Mouse (Mus musculus): ENCODE measurements at regions not wholly inside any gene's neighbourhood (a gene's known extent, or its start where the extent isn't known, plus 50 kb on each side); places are given as distances from the start of the nearest gene placed in this dataset.

DNA sequence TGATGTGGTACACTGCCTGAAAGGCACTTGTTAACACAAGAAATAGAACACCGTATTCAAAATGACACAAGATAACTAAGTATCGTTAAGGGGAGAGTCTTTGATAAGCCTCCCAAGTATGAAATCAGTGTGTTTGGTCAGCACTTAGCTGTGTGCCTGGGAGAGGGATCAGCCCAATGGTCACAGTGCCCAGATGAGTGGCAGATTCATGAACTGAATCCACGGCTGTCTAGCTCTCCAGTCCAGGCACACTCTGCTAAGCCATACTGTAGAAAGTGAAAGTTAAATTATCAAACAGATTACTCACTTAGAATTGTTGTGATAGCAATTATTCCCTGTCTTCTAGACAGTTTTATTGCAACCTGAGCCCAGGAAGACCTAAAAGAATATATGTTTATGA is 176.0 kb upstream of the Far2 start:
- H3K4me2 ChIP-seq (ENCODE audit: low read depth) = no peak overlapping the region
- no peaks in the 10 kb centered on the region for H3K27me3 ChIP-seq (ENCODE audit: control insufficient read depth, insufficient read depth, low read length)
- H3K4me1 ChIP-seq (replicated peaks; ENCODE audit: control insufficient read depth in 2 of 2, insufficient read depth in 2 of 2, low read length in 1 of 2) = no peaks in the 10 kb centered on the region
- no peak for DNase-seq (ENCODE audit: low read depth in 3 of 3, low spot score in 3 of 3)
- H3K9me3 ChIP-seq (ENCODE audit: control insufficient read depth, low read length) = no peaks in the 10 kb centered on the region
- WGBS (ENCODE audit: insufficient replicate concordance) = 64% methylated on average over 3 of the region's 3 CpGs
- no peaks in the 10 kb centered on the region for H3K36me3 ChIP-seq (replicated peaks; ENCODE audit: control insufficient read depth, insufficient read depth, low read depth)
- no peak overlapping the region for H3K9ac ChIP-seq (replicated peaks)
- no peak for ATAC-seq (ENCODE audit: insufficient read depth)
- TF ChIP-seq CTCF (IDR thresholded peaks at IDR 0.05; ENCODE audit: low read depth) = no peak
- TF ChIP-seq EP300 (IDR thresholded peaks at IDR 0.05; ENCODE audit: low read depth) = no peak
- no peak overlapping the region for H3K4me3 ChIP-seq (ENCODE audit: insufficient read depth in 1 of 2, low read depth in 2 of 2, low read length in 2 of 2)
- no peak overlapping the region for H3K27ac ChIP-seq

DNA sequence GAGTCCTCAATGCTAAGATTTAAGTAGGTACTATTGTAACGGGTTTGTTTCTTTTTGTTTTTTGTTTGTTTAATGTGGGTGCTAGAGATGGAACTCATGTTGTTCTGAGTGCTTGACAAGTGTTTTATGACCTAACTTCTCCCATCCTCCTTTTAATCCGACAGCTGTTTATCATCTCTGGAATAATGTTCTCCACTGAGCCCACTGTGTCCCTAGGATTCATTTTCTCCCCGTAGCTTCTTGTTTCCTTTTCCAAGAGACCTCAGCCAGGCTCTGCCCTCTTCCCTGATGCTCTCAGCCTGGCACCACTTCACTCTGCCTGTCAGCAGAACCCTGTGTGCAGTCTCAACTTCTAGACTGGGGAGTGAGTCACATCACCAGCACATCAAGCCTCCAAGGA is 173.9 kb upstream of the Far2 start:
- Histone ChIP-seq H3K4me3 (ENCODE audit: insufficient read depth in 1 of 2, low read depth in 2 of 2, low read length in 2 of 2) (no peak overlapping the region), H3K4me2 (ENCODE audit: low read depth) (no peak overlapping the region), H3K9ac (replicated peaks) (no peak overlapping the region), H3K36me3 (replicated peaks; ENCODE audit: control insufficient read depth, insufficient read depth, low read depth) (no peaks in the 10 kb centered on the region), H3K27me3 (ENCODE audit: control insufficient read depth, insufficient read depth, low read length) (no peaks in the 10 kb centered on the region), H3K9me3 (ENCODE audit: control insufficient read depth, low read length) (no peaks in the 10 kb centered on the region), H3K4me1 (replicated peaks; ENCODE audit: control insufficient read depth in 2 of 2, insufficient read depth in 2 of 2, low read length in 1 of 2) (no peaks in the 10 kb centered on the region), H3K27ac (no peak overlapping the region)
- no peak for DNase-seq (ENCODE audit: low read depth in 3 of 3, low spot score in 3 of 3)
- ATAC-seq (ENCODE audit: insufficient read depth) = no peak
- 46% methylated on average over 3 of the region's 3 CpGs for WGBS (ENCODE audit: insufficient replicate concordance)
- no peak for TF ChIP-seq EP300 (IDR thresholded peaks at IDR 0.05; ENCODE audit: low read depth)
- TF ChIP-seq CTCF (IDR thresholded peaks at IDR 0.05; ENCODE audit: low read depth) = no peak

- no peak overlapping the region for H3K27ac ChIP-seq
- H3K4me2 ChIP-seq (ENCODE audit: low read depth) = no peak overlapping the region
- 71% methylated on average over 3 of the region's 3 CpGs for WGBS (ENCODE audit: insufficient replicate concordance)
- DNase-seq (ENCODE audit: low read depth in 3 of 3, low spot score in 3 of 3) = no peak
- no peak for ATAC-seq (ENCODE audit: insufficient read depth)
- TF ChIP-seq CTCF (IDR thresholded peaks at IDR 0.05; ENCODE audit: low read depth) (no peak), EP300 (IDR thresholded peaks at IDR 0.05; ENCODE audit: low read depth) (no peak)
- H3K9ac ChIP-seq (replicated peaks) = no peak overlapping the region
- H3K9me3 ChIP-seq (ENCODE audit: control insufficient read depth, low read length) = no peaks in the 10 kb centered on the region
- no peak overlapping the region for H3K4me3 ChIP-seq (ENCODE audit: insufficient read depth in 1 of 2, low read depth in 2 of 2, low read length in 2 of 2)
- no peaks in the 10 kb centered on the region for H3K4me1 ChIP-seq (replicated peaks; ENCODE audit: control insufficient read depth in 2 of 2, insufficient read depth in 2 of 2, low read length in 1 of 2)
- no peaks in the 10 kb centered on the region for H3K27me3 ChIP-seq (ENCODE audit: control insufficient read depth, insufficient read depth, low read length)
- no peaks in the 10 kb centered on the region for H3K36me3 ChIP-seq (replicated peaks; ENCODE audit: control insufficient read depth, insufficient read depth, low read depth)
These were observed 168.6 kb upstream of the Far2 start for GRCm38 (mm10) chr6:147878485-147878884.

DNA sequence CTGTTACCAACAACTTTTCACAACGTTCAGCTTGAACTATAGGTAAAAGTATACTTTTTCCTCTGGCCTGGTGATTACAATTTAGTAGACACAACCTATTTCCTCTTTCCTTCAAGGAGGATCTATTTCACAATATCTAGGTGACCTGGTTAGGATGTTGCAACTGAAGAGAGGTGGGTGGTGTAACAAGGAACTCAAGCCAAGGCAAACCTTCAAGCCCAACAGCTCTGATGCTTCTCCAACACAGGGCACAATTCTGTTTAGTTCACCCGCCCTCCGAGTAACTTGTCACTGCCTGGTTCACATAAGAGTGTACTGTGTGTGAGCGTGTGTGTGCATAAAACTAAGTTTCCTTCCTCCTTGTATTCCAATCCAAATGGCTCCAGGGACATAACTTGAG is 161.2 kb upstream of the Far2 start:
- ATAC-seq (ENCODE audit: insufficient read depth) (no peak), DNase-seq (ENCODE audit: low read depth in 3 of 3, low spot score in 3 of 3) (no peak)
- Histone ChIP-seq H3K4me1 (replicated peaks; ENCODE audit: control insufficient read depth in 2 of 2, insufficient read depth in 2 of 2, low read length in 1 of 2) (no peaks in the 10 kb centered on the region), H3K36me3 (replicated peaks; ENCODE audit: control insufficient read depth, insufficient read depth, low read depth) (no peaks in the 10 kb centered on the region), H3K4me3 (ENCODE audit: insufficient read depth in 1 of 2, low read depth in 2 of 2, low read length in 2 of 2) (no peak overlapping the region), H3K27me3 (ENCODE audit: control insufficient read depth, insufficient read depth, low read length) (no peaks in the 10 kb centered on the region), H3K27ac (no peak overlapping the region), H3K9me3 (ENCODE audit: control insufficient read depth, low read length) (no peaks in the 10 kb centered on the region), H3K9ac (replicated peaks) (no peak overlapping the region), H3K4me2 (ENCODE audit: low read depth) (no peak overlapping the region)
- TF ChIP-seq EP300 (IDR thresholded peaks at IDR 0.05; ENCODE audit: low read depth) = no peak
- no peak for TF ChIP-seq CTCF (IDR thresholded peaks at IDR 0.05; ENCODE audit: low read depth)
- WGBS (ENCODE audit: insufficient replicate concordance) = 53% methylated on average over 4 of the region's 4 CpGs

- H3K36me3 ChIP-seq (replicated peaks; ENCODE audit: control insufficient read depth, insufficient read depth, low read depth) = no peaks in the 10 kb centered on the region
- no peak for ATAC-seq (ENCODE audit: insufficient read depth)
- no peak for DNase-seq (ENCODE audit: low read depth in 3 of 3, low spot score in 3 of 3)
- no peaks in the 10 kb centered on the region for H3K9me3 ChIP-seq (ENCODE audit: control insufficient read depth, low read length)
- TF ChIP-seq CTCF (IDR thresholded peaks at IDR 0.05; ENCODE audit: low read depth) (no peak), EP300 (IDR thresholded peaks at IDR 0.05; ENCODE audit: low read depth) (no peak)
- no peaks in the 10 kb centered on the region for H3K27me3 ChIP-seq (ENCODE audit: control insufficient read depth, insufficient read depth, low read length)
- 53% methylated on average over 1 of the region's 1 CpGs for WGBS (ENCODE audit: insufficient replicate concordance)
- H3K9ac ChIP-seq (replicated peaks) = no peak overlapping the region
- H3K4me1 ChIP-seq (replicated peaks; ENCODE audit: control insufficient read depth in 2 of 2, insufficient read depth in 2 of 2, low read length in 1 of 2) = no peaks in the 10 kb centered on the region
- no peak overlapping the region for H3K4me2 ChIP-seq (ENCODE audit: low read depth)
- H3K27ac ChIP-seq = no peak overlapping the region
- no peak overlapping the region for H3K4me3 ChIP-seq (ENCODE audit: insufficient read depth in 1 of 2, low read depth in 2 of 2, low read length in 2 of 2)
These were observed 127.4 kb upstream of the Far2 start for GRCm38 (mm10) chr6:147919697-147920096.

Data from liver, embryonic 14.5 days (tissue).